Mouse (Mus musculus) lung, adult 2 months (tissue): ENCODE results near the gene Wwox.

Source experiments
- CTCF ChIP-seq: fragments of 200-500 bp; IDR thresholded peaks from 2 replicates; pipeline ENCODE4 v1.5.1; 2011; ENCODE audit warnings: mild to moderate bottlenecking, low read length, control low read depth; ENCODE audit not compliant: insufficient read depth
- POLR2A ChIP-seq: fragments of 200-500 bp; IDR thresholded peaks from 2 replicates; pipeline ENCODE4 v1.6.1; 2011; ENCODE audit warnings: low read depth, mild to moderate bottlenecking, control low read depth, low read length, borderline replicate concordance; ENCODE audit errors: extremely low read depth

- TF ChIP-seq CTCF: no peak
- TF ChIP-seq POLR2A: no peak
Observed at GRCm38 (mm10) chr8:114888388-114888787, 448.9 kb downstream of the Wwox start.
